Mouse (Mus musculus) monocyte, adult 2 months (primary cell): ENCODE data around the gene Scn3a.

Experiments
- DNase-seq, 2 experiments: peaks; one replicate each; pipeline ENCODE4 v3.0.0; 2022; ENCODE audit warnings: low spot score in 2 of 2, low read depth in 1 of 2

Gene Scn3a

GRCm38 (mm10) chr2:65566793-65567787 lies at the start of gene Scn3a:
Gene Scn3a, minus strand, starts transcription at chr2:65567627.
- DNase-seq, result no peak

GRCm38 (mm10) chr2:65611887-65612286 lies 44.5 kb upstream of the Scn3a start:
- DNase-seq, result no peak

- DNase-seq, result no peak
These were observed 40.4 kb upstream of the Scn3a start for GRCm38 (mm10) chr2:65607813-65608212.

- DNase-seq, result no peak
These were observed 20.3 kb upstream of the Scn3a start for GRCm38 (mm10) chr2:65587679-65588078.

- no peak for DNase-seq
These were observed 498 bp upstream of the Scn3a start for GRCm38 (mm10) chr2:65567925-65568324.

- DNase-seq, result no peak
These were observed 3.5 kb downstream of the Scn3a start for GRCm38 (mm10) chr2:65563898-65564297.

- no peak for DNase-seq
These were observed 9.7 kb downstream of the Scn3a start for GRCm38 (mm10) chr2:65557719-65558118.

- no peak for DNase-seq
These were observed 12.8 kb downstream of the Scn3a start for GRCm38 (mm10) chr2:65554662-65555061.

- DNase-seq, result no peak
These were observed 14.0 kb downstream of the Scn3a start for GRCm38 (mm10) chr2:65553473-65553872.

- DNase-seq, result no peak
These were observed 14.7 kb downstream of the Scn3a start for GRCm38 (mm10) chr2:65552727-65553126.

- no peak for DNase-seq
These were observed 15.2 kb downstream of the Scn3a start for GRCm38 (mm10) chr2:65552222-65552621.

- no peak for DNase-seq
These were observed 15.7 kb downstream of the Scn3a start for GRCm38 (mm10) chr2:65551736-65552135.

GRCm38 (mm10) chr2:65550564-65550963 lies 16.9 kb downstream of the Scn3a start:
- DNase-seq, result no peak

- DNase-seq, result no peak
These were observed 18.8 kb downstream of the Scn3a start for GRCm38 (mm10) chr2:65548665-65549064.

GRCm38 (mm10) chr2:65547341-65547740 lies 20.1 kb downstream of the Scn3a start:
- DNase-seq, result no peak

- DNase-seq, result no peak
These were observed 24.4 kb downstream of the Scn3a start for GRCm38 (mm10) chr2:65542906-65543592.

- no peak for DNase-seq
These were observed 25.6 kb downstream of the Scn3a start for GRCm38 (mm10) chr2:65541781-65542180.

GRCm38 (mm10) chr2:65538436-65538835 lies 29.0 kb downstream of the Scn3a start:
- DNase-seq, result no peak

GRCm38 (mm10) chr2:65532127-65532854 lies 35.1 kb downstream of the Scn3a start:
- no peak for DNase-seq

- DNase-seq, result no peak
These were observed 38.3 kb downstream of the Scn3a start for GRCm38 (mm10) chr2:65529148-65529547.

GRCm38 (mm10) chr2:65516703-65517102 lies 50.7 kb downstream of the Scn3a start:
- no peak for DNase-seq
